Mouse (Mus musculus) mature B cell (primary cell): ENCODE results near the gene Peak1.
"Not testable (repeated sequence)": the region's sequence is repeated elsewhere in the genome, so short reads cannot be mapped to it uniquely, and the experiment has no call there.

Experiments used
- in situ Hi-C: fragments of 300-500 bp; cut with MboI; formaldehyde crosslinking; loops from 2 replicates; pipeline ENCODE4 v1.14.3; 2019

Peak1 gene

DNA sequence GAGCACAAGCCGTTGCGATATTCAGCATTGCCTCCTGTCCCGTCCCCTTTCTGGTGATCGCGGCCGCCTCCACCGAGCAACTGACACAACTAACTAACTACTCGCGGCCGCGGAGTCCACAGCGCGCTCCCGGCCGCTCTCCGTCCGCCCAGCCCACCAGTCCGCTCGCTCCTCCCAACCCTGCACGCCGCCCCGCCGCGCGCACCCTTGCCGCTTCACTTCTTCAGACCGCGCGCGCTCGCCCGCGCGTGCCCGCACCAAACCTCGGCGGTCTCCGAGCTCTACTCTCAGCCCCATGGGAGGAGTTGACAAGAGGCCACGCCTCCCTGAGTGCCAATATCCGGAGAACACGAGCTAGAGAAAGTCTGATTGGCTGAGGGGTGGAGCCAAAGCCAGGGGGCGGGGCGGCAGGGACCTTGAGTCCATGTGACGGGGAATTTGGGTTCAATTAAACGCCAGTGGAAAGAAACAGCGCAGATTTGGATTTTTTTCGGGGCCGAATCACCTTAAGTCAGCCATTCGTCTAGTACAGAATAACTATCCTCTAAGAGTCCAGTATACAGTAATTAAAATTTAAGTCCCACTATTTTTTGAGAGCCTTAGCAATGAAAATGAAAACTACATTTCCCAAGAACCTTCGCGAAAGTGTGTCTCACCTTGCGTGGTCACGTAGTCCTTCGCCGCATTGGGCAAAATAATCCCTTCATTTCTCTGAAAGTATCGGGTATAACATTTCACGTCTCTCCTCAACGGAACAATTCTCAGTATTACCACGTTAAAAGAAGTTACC is at the start of gene Peak1, which contains the start of gene Hmg20a:
TSS of gene Peak1 (minus strand) at position 120 of the 790 bp plus-strand sequence.
TSS of gene Hmg20a (plus strand) at position 662 of the 790 bp plus-strand sequence.
- in situ Hi-C loops, result no loop called here

DNA sequence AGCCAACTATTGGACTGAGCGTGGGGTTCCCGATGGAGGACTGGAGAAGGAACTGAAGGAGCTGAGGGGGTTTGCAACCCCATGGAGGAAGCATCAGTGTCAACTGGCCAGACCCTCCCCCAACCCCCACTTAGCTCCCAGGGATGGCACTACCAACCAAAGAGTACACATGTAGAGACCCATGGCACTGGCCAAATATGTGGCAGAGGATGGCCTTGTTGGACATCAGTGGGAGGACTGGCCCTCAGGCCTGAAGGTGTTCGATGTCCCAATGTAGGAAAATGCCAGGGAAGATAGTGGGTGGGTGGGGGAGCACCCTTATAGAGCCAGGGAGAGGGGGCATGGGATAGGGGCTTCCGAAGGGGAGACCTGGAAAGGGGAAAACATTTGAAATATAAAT is 48.4 kb upstream of the Peak1 start:
- in situ Hi-C loops, result no loop called here

DNA sequence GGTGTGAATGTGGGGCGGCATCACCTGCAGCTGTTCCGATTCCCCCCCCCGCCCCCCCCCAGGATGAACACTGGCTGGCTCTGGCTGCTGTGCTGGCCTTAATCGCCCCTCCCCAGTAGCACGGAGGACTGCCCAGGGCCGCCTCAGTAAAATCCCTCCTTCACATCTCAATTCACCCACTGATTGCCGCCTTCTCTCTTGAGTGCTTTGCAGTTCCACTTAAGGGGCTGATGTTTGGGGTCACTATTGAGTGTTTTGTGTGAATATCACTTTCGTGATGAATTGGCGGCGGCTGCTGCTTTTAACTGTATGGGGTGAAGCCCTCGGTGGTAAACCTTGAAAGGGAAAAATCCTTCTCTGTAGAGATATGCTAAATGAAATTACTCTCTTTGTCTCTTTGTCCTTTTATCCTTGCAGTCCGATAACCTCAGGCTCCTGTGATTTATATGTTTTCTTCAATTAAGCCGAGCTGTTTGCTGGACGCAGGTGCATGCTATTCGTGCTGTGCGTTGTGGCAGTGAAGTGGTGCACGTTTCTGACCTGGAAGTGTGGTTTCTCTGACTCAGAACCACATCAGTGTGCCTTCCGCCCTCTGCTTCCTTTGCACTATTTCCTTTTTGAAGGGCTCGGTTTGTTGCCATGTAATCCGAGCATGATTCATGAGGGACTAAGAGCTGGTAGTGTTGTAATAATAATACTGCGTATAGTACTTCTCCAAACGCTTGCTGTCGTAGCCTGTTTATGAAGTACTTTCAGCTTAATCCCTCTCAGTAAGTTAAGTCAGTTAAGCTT is 47.2 kb upstream of the Peak1 start:
- in situ Hi-C loops, result no loop called here

DNA sequence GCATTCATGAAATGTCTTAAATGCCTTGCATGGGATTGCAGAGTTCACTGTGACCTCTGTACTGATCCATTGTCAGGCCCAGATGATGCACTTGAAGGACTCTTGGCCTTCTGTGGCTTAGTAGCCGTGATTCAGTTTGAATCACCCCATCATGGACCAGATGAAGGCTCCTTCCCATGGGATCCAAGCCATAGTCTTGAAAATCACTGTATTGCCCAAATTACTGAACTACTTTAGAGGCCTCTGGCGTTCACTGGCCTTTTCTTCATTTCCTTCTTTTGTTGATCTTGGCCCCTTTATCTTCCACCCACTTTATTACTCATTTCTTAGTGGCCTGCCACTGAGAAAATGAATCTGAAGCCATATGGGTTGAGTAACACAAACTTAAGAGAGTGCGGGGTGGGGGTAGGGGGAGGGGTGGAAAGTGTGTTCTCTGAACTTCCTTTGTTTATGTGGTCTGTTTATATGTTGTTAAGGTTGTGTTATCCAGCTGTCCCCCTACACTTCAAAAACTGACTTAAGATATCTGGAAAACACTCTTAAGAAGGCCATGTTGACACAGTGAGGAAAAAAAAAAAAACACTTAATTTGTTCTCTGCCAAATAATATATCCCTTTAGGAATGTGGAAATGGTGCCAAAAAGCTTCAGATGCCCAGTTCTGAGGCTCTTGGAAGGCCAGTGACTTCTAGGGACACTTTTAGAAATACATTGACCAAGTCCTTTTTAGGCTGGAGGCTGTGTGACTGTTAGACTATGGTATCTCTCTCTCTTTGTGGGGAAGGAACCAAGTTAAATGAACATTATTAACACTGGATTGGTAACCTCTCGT is 46.0 kb upstream of the Peak1 start:
- in situ Hi-C loops, result no loop called here

DNA sequence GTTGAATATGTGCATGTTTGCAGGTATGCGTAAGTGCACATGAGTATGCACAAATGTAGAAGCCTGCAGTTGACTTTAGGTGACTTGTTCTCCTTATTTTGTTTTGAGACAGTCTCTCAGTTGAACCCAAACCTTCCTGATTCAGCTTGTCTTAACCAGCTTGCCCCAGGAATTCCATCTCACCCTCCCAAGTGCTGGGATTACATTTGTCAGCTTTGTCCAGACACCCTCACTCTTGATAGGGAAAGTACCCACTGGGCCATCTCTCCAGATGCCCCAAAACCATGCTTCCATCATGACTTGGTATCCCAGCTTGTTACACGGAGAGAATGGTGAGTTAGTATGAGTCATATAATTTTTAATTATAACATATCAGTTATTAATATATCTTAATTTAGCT is 45.2 kb upstream of the Peak1 start:
- in situ Hi-C loops, result no loop called here

DNA sequence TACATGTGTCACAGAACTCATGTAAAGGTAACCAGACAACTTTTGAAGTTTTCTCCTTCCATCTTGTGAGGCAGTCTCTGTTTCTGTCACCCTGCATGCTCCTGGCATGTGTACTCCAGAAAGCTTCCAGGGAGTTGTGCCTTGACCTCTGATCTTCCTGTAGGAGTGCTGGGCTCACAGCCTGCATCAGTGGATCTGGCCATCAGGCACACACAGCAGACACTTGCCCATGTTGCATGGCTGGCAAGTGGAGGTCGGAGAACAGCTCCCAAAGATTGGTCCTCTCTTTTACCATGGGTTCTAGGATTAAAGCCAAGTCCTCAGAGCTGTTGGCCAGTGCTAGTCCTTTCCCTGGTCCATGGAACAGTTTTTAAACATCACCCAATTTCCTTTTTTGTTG is 44.7 kb upstream of the Peak1 start:
- in situ Hi-C loops, result no loop called here

DNA sequence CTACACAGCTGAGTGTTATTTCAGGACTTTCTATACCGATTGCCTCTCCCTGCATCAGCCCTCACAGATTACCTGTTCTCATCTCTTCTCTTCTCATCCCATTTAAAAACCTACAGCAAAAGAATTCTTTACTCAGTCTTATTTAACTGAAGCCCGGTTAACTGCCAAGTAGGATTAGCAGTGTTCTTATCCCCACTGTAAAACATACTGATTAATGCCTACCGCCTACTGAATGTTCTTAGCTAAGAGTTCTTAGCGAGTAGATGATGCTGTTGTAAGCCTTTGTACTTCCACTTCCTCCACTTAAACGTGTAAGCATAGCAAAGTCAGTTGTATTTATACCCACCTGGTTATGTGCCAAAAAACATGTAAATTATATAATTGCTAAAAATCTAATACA is 43.1 kb upstream of the Peak1 start:
- in situ Hi-C loops, result no loop called here

DNA sequence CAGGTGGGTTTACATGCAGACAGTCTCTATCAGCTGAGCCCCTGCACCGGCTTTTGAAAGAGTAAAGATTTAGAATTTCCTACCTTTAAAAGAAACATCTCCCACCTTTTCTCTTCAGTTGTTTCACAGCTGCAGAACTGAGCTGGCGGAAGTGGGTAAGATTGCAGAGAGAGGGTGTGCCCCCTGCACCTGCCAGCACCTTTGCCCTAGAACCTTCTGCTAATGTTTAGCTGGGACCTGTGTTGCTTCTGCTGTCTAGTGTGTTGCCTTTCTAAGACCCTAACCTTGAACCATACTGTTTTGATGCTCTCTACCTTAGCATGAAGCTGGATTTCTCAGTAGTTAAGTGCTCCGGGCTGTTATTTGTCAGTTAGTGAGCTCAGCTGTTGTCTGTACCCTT is 38.6 kb upstream of the Peak1 start:
- in situ Hi-C loops, result no loop called here

DNA sequence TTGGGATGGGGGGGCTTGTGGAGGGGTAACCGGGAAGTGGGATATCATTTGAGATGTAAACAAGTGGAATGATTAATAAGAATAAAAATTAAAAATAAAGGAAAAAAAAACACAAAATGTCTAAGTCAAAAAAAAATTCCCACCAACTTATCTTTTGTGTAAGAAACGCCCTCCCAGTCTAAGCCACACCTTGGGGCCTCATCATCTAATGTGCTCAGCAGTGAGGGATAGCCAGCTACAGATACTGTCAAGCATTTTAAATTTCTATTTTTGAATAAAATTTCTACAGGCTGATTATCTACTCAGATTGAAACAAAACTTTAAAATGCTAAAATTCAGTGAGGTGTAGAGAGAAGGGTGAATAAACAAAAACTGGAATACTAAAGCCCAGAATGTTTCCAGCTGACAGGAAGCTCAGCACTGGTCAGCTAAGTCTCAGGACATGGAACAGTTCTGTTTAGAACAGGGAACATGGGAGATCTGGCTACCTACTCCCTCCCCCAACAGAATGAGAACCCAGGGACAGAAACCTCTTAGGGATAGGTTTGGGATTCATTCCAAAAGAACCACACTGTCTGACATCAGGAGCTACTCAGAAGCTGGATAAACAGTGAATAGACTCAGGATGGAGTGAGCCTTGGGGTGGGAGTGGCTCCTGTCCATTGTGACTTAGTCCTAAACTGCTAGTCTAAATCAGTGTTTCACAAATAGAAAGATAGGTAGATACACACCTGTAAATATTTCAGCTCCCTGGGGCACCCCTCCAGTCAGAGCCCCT is 35.4 kb upstream of the Peak1 start:
- in situ Hi-C loops, result no loop called here

DNA sequence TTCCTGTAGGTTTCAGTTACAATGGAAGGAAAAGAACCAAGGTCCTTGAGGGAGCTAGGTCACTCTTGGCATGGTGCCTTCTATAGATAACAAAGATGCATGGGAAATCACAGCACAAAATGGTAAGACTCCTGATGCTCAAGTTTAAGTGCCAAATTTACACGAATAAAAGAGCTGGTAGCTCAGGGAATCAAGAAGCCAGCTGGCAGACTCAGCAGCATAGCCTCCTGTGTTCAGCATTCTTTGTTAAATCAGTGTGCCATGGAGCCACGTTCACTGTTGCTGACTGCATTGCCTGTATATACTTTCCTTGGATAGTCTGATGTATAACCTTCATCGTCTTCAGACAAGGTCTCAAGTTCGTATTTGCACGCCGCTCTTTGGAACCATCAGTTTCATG is 33.7 kb upstream of the Peak1 start:
- in situ Hi-C loops, result no loop called here

DNA sequence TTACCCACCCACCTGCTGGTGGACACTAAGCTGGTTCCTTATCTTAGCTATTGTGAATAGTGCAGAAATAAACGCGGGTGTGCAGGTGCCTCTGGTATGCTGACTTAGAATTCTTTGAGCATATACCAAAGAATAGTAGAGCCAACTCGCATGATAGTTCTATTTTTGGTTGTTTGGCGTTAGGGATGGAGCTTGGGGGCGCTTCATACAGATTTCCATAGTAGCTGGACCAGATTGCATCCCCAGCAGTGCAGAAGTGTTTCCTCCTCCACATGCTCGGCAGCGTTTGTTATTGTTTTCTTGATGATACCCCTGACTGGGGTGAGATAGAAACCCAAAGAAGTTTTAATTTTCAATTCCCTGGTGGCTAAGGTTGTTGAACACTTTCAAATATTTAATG is 21.8 kb upstream of the Peak1 start:
- in situ Hi-C loops, result no loop called here

DNA sequence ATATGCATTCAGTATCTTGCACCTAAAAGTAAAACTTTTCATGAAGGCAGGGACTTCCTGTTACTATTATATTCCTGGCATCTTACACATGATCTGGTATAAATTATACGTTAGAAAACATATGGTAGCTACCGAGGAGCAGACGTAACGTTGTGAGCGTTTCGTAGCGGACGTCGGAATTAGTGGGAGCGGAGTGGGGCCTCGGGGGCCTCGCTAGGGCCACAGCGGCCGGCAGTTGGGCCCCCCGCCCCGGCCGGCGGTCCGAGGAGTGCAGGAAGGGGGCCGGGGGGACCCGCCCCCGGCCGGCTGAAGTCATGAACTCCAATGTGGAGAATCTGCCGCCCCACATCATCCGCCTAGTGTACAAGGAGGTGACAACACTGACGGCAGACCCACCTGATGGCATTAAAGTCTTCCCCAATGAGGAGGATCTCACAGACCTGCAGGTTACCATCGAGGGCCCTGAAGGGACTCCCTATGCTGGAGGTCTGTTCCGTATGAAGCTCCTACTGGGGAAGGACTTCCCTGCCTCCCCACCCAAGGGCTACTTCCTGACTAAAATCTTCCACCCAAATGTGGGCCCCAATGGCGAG is 19.5 kb upstream of the Peak1 start:
- in situ Hi-C loops, result not testable (repeated sequence)

DNA sequence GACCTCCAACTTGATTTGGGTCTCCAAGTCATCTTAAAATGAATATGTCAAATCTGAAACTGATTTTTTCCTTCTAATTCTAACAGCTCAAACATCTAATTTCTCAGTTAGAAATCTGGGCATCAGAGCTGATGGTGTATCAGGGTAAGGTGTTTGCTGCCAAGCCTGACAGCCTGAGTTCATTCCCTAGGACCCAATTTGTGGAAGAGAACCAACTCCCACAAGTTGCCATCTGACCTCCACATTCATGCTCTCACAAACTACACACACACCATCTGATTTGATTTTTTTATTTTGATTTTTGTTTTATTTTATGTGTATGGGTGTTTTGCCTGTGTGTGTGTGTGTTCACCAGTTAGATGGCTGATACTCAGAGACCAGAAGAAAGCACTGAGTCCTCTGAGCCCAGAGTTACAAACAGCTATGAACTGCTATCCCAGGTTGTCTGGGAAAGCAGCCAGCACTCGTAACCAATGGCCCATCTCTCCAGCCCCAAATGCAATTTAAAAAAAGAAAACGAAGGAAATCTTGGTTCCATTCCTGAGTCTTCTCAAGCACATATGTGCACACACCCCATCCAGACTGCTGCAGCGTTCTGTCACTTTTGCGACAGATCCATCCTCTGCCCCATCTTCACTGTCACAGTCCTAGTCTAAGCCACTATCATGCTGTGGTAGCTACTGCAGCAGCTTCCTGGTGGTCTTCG is 18.1 kb upstream of the Peak1 start:
- in situ Hi-C loops, result no loop called here

DNA sequence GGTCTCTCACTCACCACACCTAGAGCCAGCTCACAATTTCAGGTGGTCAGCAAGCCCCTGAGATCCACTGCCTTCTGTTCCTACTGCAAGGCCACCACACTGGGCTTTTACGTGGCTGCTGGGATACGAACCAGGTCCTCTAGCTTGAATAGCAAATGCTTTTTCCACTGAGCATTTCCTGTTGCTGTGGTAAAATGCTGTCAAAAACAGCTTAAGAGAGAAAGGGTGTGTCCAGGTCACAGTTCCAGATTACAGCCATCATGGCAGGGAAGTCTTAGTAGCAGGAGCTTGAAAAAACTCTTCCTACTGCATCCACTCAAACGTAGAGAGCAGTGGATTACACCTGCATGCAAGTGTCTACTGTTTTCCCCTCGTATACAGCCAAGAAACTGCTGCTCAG is 7.0 kb upstream of the Peak1 start:
- in situ Hi-C loops, result no loop called here

DNA sequence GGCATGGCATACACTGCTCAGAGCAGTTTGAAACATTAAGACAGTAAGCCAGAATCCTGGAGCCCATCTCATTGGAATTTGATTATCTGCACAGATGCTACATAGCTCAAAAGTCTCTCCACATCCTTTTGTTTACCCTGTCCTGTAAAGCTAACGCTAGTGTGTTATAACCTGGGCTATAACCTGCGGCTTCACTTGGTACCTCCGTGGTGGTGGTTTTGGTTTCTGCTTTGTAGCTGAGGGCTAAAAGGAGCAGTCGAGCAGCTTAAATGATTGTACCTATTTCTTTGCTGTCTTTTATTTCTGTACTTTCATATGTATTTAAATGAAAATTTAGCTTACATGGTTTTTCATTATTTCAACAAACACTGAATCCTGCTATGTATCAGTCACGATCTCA is 4.1 kb upstream of the Peak1 start:
- in situ Hi-C loops, result no loop called here

DNA sequence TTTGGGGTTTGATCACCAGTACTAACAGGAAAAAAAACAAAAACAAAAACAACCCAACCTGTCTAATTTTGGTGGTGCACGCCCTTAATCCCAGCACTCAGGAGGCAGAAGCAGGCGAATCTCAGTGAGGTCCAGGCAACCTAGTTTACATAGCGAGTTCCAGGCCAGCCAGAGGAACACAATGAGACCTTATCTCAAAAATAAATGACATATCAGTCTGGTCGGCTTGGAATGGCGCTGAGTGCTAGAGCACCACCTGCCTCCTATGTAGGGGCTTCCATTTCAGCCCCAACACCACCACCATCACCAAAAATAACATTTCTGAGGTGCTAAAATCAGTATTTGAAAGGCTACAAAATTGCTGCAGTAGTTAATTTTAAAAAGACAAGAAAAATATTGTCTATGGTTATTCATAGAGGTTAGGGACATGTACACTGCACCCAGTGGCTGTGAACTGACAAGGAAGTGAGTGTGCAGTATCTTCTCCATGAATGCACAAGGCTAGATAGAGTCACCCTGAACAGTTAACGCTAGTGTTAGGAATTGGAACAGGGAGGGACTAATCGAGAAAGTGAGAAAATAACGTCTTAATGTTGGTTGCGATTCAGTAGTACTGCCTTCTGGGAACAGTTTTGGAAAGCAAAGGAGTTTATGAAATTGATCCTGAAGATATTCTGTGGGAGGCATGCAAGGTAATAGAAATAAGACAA is 3.2 kb upstream of the Peak1 start:
- in situ Hi-C loops, result no loop called here

DNA sequence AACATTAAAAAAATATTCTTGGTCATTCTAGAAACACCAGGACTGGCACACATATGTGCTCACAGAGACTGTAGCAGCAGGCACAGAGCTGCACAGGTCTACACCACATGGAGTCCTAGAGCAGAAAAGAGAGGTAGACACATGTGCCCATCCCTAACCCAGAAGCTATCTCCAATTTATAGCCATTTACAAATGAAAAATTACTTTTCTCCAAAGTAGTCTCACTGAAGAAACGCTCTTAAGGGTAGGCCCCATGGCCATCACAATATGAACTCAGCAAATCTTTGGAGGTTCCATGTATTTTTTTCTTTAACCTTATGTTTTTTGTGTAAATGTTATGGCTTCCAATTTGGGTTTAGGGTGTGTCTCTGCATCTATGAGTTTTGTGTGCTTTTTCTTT is 2.4 kb upstream of the Peak1 start:
- in situ Hi-C loops, result no loop called here

DNA sequence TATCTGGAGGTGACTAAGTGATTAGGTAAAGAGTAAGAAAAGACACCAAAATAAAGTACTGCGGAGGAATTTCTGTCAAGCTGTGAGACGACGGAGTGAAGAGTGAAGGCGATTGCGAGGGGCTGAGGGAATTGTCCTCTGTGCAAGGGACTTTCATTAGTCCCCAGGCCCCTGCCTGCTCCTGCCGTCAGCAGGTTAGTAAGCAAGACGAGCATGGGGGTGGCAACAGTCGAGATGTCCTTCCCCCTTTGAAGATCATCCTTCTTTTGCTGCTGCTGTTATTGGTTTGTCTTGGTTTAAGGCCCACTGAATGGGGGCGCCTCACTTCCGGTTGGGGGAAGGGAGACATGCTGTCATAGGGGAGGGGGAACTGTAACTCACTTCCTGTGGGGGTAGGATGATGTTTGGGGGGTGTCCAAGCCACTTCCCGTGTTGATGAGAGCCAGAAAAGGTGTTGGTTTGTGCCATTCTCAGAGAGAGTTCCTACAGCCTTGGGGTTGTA is 922 bp upstream of the Peak1 start:
- in situ Hi-C loops, result no loop called here

DNA sequence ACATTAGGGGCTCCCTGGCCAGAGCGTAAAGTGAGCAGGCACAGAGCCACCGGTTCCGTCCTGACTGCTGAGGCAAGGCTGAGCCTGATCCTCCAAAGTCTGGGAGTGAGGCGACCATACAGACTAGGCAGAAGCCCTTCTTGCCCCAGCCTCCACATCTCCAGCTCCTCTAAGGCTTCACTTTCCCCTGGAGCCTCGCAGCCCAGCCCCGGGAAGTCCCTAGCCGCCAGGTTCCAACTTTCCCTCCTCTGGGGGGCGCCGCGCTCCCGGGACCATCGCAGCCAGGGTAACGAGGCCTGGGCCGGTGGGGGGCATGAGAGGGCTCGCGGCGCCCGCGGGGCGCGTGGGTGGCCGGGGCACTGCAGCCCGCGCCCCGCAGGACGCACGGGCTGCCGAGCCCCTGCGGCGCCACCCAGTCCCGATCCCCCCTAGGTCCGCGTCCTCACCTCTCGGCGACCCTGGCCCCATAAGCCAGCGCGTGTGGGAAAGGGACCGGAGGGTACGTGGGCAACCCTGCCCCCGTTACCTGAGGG is 386 bp downstream of the Peak1 start:
- in situ Hi-C loops, result no loop called here
